Mouse (Mus musculus): ENCODE measurements around the gene Zfp277. TPM values are rescaled to one million over a fixed set of nuclear protein-coding genes. Genes with fewer than 3 reads are reported as not detected.

Zfp277 gene
- polyA plus RNA-seq, 2 experiments: 5.1 to 7.4 TPM

DNA sequence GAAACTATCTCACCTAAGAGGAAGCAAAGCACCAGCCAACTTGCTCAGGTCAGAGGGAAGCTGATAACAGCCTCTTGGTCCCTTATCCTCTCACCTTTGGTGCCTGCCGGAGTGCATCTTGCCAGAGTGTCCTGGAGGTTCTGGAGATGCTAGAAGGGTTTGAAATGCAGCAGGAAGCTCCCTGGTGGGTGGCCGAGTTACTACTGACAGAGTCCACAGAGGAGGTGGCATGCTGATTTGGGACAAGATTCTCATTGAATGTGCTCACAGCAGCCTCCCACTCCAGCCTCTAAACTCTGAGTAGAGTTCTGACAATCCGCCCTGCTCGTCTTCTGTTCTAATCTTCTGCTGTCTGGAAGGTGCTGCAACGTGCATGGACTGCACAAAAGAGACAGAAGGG lies 120.1 kb downstream of the Zfp277 start:
- DNase-seq (ENCODE audit: low read depth in 3 of 3, low spot score in 3 of 3) (no peak), ATAC-seq (ENCODE audit: insufficient read depth) (no peak)
- Histone ChIP-seq H3K4me3 (ENCODE audit: insufficient read depth in 1 of 2, low read depth in 2 of 2, low read length in 2 of 2) (no peak overlapping the region), H3K4me2 (ENCODE audit: low read depth) (no peak overlapping the region), H3K9ac (replicated peaks) (no peak overlapping the region), H3K36me3 (replicated peaks; ENCODE audit: control insufficient read depth, insufficient read depth, low read depth) (no peaks in the 10 kb centered on the region), H3K27ac (no peak overlapping the region), H3K4me1 (replicated peaks; ENCODE audit: control insufficient read depth in 2 of 2, insufficient read depth in 2 of 2, low read length in 1 of 2) (no peaks in the 10 kb centered on the region), H3K27me3 (ENCODE audit: control insufficient read depth, insufficient read depth, low read length) (no peaks in the 10 kb centered on the region), H3K9me3 (ENCODE audit: control insufficient read depth, low read length) (no peaks in the 10 kb centered on the region)
- 67% methylated on average over 5 of the region's 5 CpGs for WGBS (ENCODE audit: insufficient replicate concordance)
- TF ChIP-seq EP300 (IDR thresholded peaks at IDR 0.05; ENCODE audit: low read depth): no peak
- no peak for TF ChIP-seq CTCF (IDR thresholded peaks at IDR 0.05; ENCODE audit: low read depth)

DNA sequence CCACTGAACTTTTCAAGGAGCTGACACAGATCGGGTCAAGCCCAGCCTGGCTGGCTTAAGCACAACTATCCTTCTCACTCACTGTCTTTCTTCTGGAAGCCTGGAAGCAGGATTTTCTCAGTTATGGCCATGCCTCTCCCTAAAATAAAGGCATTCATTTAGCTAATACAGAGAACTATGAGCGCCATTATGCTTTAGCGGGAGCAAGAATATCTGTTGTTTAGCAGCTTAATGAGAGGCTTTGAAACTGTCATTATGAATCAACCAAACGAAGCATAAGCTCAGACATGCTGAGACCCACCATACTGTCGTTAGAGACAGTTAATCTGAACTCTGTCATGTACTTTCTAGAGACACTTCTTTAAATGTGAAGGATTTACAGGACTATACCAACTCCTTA lies 120.9 kb downstream of the Zfp277 start:
- H3K9me3 ChIP-seq (ENCODE audit: control insufficient read depth, low read length): no peaks in the 10 kb centered on the region
- no peak overlapping the region for H3K4me3 ChIP-seq (ENCODE audit: insufficient read depth in 1 of 2, low read depth in 2 of 2, low read length in 2 of 2)
- H3K4me2 ChIP-seq (ENCODE audit: low read depth): no peak overlapping the region
- no peaks in the 10 kb centered on the region for H3K27me3 ChIP-seq (ENCODE audit: control insufficient read depth, insufficient read depth, low read length)
- no peak for ATAC-seq (ENCODE audit: insufficient read depth)
- no peak overlapping the region for H3K27ac ChIP-seq
- no peak overlapping the region for H3K9ac ChIP-seq (replicated peaks)
- TF ChIP-seq CTCF (IDR thresholded peaks at IDR 0.05; ENCODE audit: low read depth) (no peak), EP300 (IDR thresholded peaks at IDR 0.05; ENCODE audit: low read depth) (no peak)
- WGBS (ENCODE audit: insufficient replicate concordance): 73% methylated on average over 5 of the region's 5 CpGs
- H3K36me3 ChIP-seq (replicated peaks; ENCODE audit: control insufficient read depth, insufficient read depth, low read depth): no peaks in the 10 kb centered on the region
- no peak for DNase-seq (ENCODE audit: low read depth in 3 of 3, low spot score in 3 of 3)
- no peaks in the 10 kb centered on the region for H3K4me1 ChIP-seq (replicated peaks; ENCODE audit: control insufficient read depth in 2 of 2, insufficient read depth in 2 of 2, low read length in 1 of 2)

DNA sequence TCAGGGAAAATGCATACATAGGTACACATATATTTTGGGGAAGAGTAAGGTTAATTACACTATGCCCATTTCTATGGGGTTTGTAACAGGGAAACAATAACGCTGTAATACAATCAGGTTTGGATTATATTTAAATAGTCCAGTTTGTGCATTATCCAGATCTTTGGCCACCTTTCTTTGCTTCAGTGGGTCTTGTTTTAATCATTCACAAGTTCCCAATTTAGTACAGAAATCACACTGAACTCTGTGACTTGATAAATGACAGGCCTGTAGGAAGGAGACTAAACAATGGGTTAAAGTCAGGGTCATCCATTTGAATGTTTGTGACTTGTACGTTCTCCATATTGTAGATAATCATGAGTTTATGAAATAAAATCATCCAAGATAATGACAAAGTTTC lies 130.6 kb downstream of the Zfp277 start:
- Histone ChIP-seq H3K4me2 (ENCODE audit: low read depth) (no peak overlapping the region), H3K4me1 (replicated peaks; ENCODE audit: control insufficient read depth in 2 of 2, insufficient read depth in 2 of 2, low read length in 1 of 2) (no peaks in the 10 kb centered on the region), H3K9me3 (ENCODE audit: control insufficient read depth, low read length) (no peaks in the 10 kb centered on the region), H3K9ac (replicated peaks) (no peak overlapping the region), H3K4me3 (ENCODE audit: insufficient read depth in 1 of 2, low read depth in 2 of 2, low read length in 2 of 2) (no peak overlapping the region), H3K27ac (no peak overlapping the region), H3K27me3 (ENCODE audit: control insufficient read depth, insufficient read depth, low read length) (no peaks in the 10 kb centered on the region), H3K36me3 (replicated peaks; ENCODE audit: control insufficient read depth, insufficient read depth, low read depth) (no peaks in the 10 kb centered on the region)
- no peak for ATAC-seq (ENCODE audit: insufficient read depth)
- no peak for TF ChIP-seq CTCF (IDR thresholded peaks at IDR 0.05; ENCODE audit: low read depth)
- no peak for TF ChIP-seq EP300 (IDR thresholded peaks at IDR 0.05; ENCODE audit: low read depth)
- no peak for DNase-seq (ENCODE audit: low read depth in 3 of 3, low spot score in 3 of 3)
- 71% methylated on average over 2 of the region's 2 CpGs for WGBS (ENCODE audit: insufficient replicate concordance)

DNA sequence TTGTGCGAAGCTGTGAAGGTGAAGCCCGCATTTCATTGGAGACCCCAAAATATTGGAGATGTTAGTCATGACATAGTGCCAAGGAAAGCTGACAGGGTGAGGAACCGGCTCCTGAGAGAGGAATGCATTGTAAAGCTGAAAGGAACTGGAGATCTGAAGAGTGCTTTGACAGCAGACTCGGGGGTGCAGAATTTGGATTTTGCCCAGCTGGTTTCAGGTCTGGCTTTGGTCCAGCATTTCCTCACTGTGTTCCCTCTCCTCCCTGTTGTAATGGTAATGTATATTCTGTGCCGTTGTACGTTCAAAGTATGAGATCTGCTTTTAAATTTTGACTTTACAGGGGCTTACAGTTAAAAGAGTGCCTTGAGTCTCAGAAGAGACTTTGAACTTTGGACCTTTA lies 141.7 kb downstream of the Zfp277 start:
- Histone ChIP-seq H3K9ac (replicated peaks) (no peak overlapping the region), H3K36me3 (replicated peaks; ENCODE audit: control insufficient read depth, insufficient read depth, low read depth) (no peaks in the 10 kb centered on the region), H3K4me3 (ENCODE audit: insufficient read depth in 1 of 2, low read depth in 2 of 2, low read length in 2 of 2) (no peak overlapping the region), H3K27me3 (ENCODE audit: control insufficient read depth, insufficient read depth, low read length) (no peaks in the 10 kb centered on the region), H3K27ac (no peak overlapping the region), H3K9me3 (ENCODE audit: control insufficient read depth, low read length) (no peaks in the 10 kb centered on the region), H3K4me2 (ENCODE audit: low read depth) (no peak overlapping the region), H3K4me1 (replicated peaks; ENCODE audit: control insufficient read depth in 2 of 2, insufficient read depth in 2 of 2, low read length in 1 of 2) (no peaks in the 10 kb centered on the region)
- TF ChIP-seq CTCF (IDR thresholded peaks at IDR 0.05; ENCODE audit: low read depth) (no peak), EP300 (IDR thresholded peaks at IDR 0.05; ENCODE audit: low read depth) (no peak)
- 61% methylated on average over 6 of the region's 6 CpGs for WGBS (ENCODE audit: insufficient replicate concordance)
- DNase-seq (ENCODE audit: low read depth in 3 of 3, low spot score in 3 of 3) (no peak), ATAC-seq (ENCODE audit: insufficient read depth) (no peak)

DNA sequence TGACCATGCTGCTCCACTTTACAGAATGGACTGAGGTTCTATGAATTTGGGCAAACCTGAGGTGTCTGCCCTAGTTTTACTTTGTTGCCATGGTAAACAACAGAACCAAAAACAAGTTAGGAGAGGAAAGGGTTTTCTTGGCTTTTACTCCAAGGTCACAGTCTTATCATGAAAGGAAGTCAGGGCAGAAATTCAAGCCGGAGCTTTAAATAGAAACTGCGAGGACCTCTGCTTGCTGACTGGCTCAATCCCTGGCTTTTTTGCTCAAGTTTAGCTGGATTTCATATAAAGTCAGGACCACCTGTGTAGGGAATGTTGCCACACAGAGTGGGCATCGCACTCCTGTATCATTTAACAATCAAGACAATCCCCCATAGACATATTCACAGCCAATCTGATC lies 147.1 kb downstream of the Zfp277 start:
- no peak for TF ChIP-seq CTCF (IDR thresholded peaks at IDR 0.05; ENCODE audit: low read depth)
- TF ChIP-seq EP300 (IDR thresholded peaks at IDR 0.05; ENCODE audit: low read depth): no peak
- no peak overlapping the region for H3K27ac ChIP-seq
- H3K4me1 ChIP-seq (replicated peaks; ENCODE audit: control insufficient read depth in 2 of 2, insufficient read depth in 2 of 2, low read length in 1 of 2): no peaks in the 10 kb centered on the region
- no peak overlapping the region for H3K9ac ChIP-seq (replicated peaks)
- 51% methylated on average over 3 of the region's 3 CpGs for WGBS (ENCODE audit: insufficient replicate concordance)
- no peaks in the 10 kb centered on the region for H3K36me3 ChIP-seq (replicated peaks; ENCODE audit: control insufficient read depth, insufficient read depth, low read depth)
- ATAC-seq (ENCODE audit: insufficient read depth) (no peak), DNase-seq (ENCODE audit: low read depth in 3 of 3, low spot score in 3 of 3) (no peak)
- H3K4me3 ChIP-seq (ENCODE audit: insufficient read depth in 1 of 2, low read depth in 2 of 2, low read length in 2 of 2): no peak overlapping the region
- no peaks in the 10 kb centered on the region for H3K27me3 ChIP-seq (ENCODE audit: control insufficient read depth, insufficient read depth, low read length)
- no peaks in the 10 kb centered on the region for H3K9me3 ChIP-seq (ENCODE audit: control insufficient read depth, low read length)
- no peak overlapping the region for H3K4me2 ChIP-seq (ENCODE audit: low read depth)
